Mouse (Mus musculus) adrenal gland, adult (tissue): ENCODE results near the gene Cop1.

Experiments used
- DNase-seq, 2 experiments: peaks; one replicate each; pipeline ENCODE4 v3.0.0; 2022 to 2023; ENCODE audit warnings: low spot score in 1 of 2; ENCODE audit not compliant: inconsistent age in 2 of 2

Gene Cop1

GRCm38 (mm10) chr1:159231781-159232571 is at the start of gene Cop1:
Cop1 (plus strand) TSS chr1:159232320.
- peak; percentile 94 to 98 for DNase-seq

GRCm38 (mm10) chr1:159186741-159187140 is 45.4 kb upstream of the Cop1 start:
- DNase-seq: peak; percentile 13 to 73

- no peak for DNase-seq
These were observed 33.5 kb upstream of the Cop1 start for GRCm38 (mm10) chr1:159198603-159199002.

GRCm38 (mm10) chr1:159199606-159200005 is 32.5 kb upstream of the Cop1 start:
- no peak for DNase-seq

- DNase-seq: no peak
These were observed 30.9 kb upstream of the Cop1 start for GRCm38 (mm10) chr1:159201220-159201619.

GRCm38 (mm10) chr1:159211711-159212110 is 20.4 kb upstream of the Cop1 start:
- DNase-seq: no peak

- no peak for DNase-seq
These were observed 14.7 kb upstream of the Cop1 start for GRCm38 (mm10) chr1:159217437-159217836.

- DNase-seq: no peak
These were observed 10.1 kb upstream of the Cop1 start for GRCm38 (mm10) chr1:159222046-159222445.

GRCm38 (mm10) chr1:159225064-159225824 is 6.9 kb upstream of the Cop1 start:
- DNase-seq: peak in 1 of 2 experiments; percentile 15

GRCm38 (mm10) chr1:159232572-159233261 is 597 bp downstream of the Cop1 start:
- DNase-seq: peak; percentile 54 to 83

GRCm38 (mm10) chr1:159233426-159233825 is 1.3 kb downstream of the Cop1 start:
- peak in 1 of 2 experiments; percentile 64 for DNase-seq

- peak; percentile 15 to 61 for DNase-seq
These were observed 2.4 kb downstream of the Cop1 start for GRCm38 (mm10) chr1:159234496-159234895.

- no peak for DNase-seq
These were observed 3.6 kb downstream of the Cop1 start for GRCm38 (mm10) chr1:159235674-159236073.

GRCm38 (mm10) chr1:159238147-159238546 is 6.0 kb downstream of the Cop1 start:
- DNase-seq: no peak

GRCm38 (mm10) chr1:159250320-159250719 is 18.2 kb downstream of the Cop1 start:
- no peak for DNase-seq

- peak in 1 of 2 experiments; percentile 58 for DNase-seq
These were observed 21.0 kb downstream of the Cop1 start for GRCm38 (mm10) chr1:159253078-159253477.

- DNase-seq: peak in 1 of 2 experiments; percentile 61
These were observed 23.0 kb downstream of the Cop1 start for GRCm38 (mm10) chr1:159254906-159255685.

GRCm38 (mm10) chr1:159256543-159256942 is 24.4 kb downstream of the Cop1 start:
- no peak for DNase-seq

GRCm38 (mm10) chr1:159263820-159264219 is 31.7 kb downstream of the Cop1 start:
- no peak for DNase-seq

GRCm38 (mm10) chr1:159280072-159280471 is 48.0 kb downstream of the Cop1 start:
- peak; percentile 50 to 59 for DNase-seq

GRCm38 (mm10) chr1:159281861-159282260 is 49.7 kb downstream of the Cop1 start:
- peak; percentile 67 to 92 for DNase-seq
